Comparison of ENCODE assay signal across 8 mouse cellular contexts in the genomic region with DNA sequence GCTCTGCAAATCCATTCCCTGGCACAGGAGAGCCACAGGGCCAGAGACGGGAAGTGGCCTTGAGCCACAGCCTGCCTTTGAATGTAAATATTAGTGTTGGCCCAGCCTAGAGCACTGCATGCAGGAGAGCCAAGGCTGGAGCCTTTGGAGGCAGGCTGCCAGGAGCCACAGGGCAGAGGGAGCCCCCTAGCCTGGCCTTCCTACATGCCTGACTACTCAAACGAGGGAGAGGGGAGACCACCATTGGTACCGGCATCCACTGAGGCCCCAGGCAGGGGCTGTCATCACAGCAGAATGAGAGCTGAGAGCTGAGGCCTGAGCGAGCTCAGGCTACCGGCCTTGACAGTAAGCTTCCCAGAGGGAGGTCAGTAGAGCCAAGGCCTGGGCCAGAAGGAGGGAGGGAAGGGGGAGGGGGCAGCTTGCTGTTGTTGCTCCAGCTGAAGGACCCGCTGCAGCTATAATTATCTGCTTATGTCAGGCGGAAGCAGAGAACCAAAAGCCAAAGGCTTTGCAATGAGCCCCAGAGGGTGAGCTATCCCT.
DNase-seq lines count a peak whose midpoint lies in the region; ATAC-seq and TF ChIP-seq lines count a peak whose summit lies in the region.

No protein-coding gene starts in this region.

- peaks cover 56% of the 10 kb centered on the region for H3K4me1 ChIP-seq in embryonic facial prominence, embryonic 15.5 days
- H3K4me1 ChIP-seq in heart, postnatal 0 days (ENCODE audit: control insufficient read depth, insufficient read depth), result peaks cover 26% of the 10 kb centered on the region
- peaks cover 17% of the 10 kb centered on the region for H3K4me1 ChIP-seq in midbrain, embryonic 10.5 days

- 19% methylated on average over 7 of the region's 7 CpGs for WGBS in embryonic facial prominence, embryonic 15.5 days
- 9% methylated on average over 7 of the region's 7 CpGs for WGBS in heart, postnatal 0 days
- WGBS in large intestine, adult 2 months, result 13% methylated on average over 7 of the region's 7 CpGs
- 19% methylated on average over 7 of the region's 7 CpGs for WGBS in midbrain, embryonic 10.5 days

- no peaks in the 10 kb centered on the region for H3K9me3 ChIP-seq in embryonic facial prominence, embryonic 15.5 days (replicated peaks)
- no peaks in the 10 kb centered on the region for H3K9me3 ChIP-seq in heart, postnatal 0 days (replicated peaks; ENCODE audit: control insufficient read depth, low read length)
- H3K9me3 ChIP-seq in midbrain, embryonic 10.5 days (replicated peaks), result no peaks in the 10 kb centered on the region

- no peak overlapping the region for H3K9ac ChIP-seq in embryonic facial prominence, embryonic 15.5 days
- 0 out of 2 replicates have a peak overlapping the region, but pooled peaks have one; percentile 36 for H3K9ac ChIP-seq in heart, postnatal 0 days (replicated peaks; ENCODE audit: low read depth, low read length)

- no peak for TF ChIP-seq CTCF in heart, postnatal 0 days (IDR thresholded peaks at IDR 0.05; ENCODE audit: low read depth)

- H3K27ac ChIP-seq in embryonic facial prominence, embryonic 15.5 days (replicated peaks), result peak overlapping the region; percentile 29; the same call in 1 of the 2 replicates
- peak overlapping the region; percentile 76 for H3K27ac ChIP-seq in heart, postnatal 0 days (ENCODE audit: low read depth)
- peak overlapping the region; percentile 67; the same call in 1 of the 2 replicates for H3K27ac ChIP-seq in midbrain, embryonic 10.5 days (replicated peaks)

- no peak overlapping the region for H3K4me2 ChIP-seq in embryonic facial prominence, embryonic 15.5 days (replicated peaks)
- no peak overlapping the region for H3K4me2 ChIP-seq in heart, postnatal 0 days (ENCODE audit: low read depth, low read length)

- peak; percentile 57; the same call in 1 of the 2 replicates for TF ChIP-seq EP300 in heart, postnatal 0 days (IDR thresholded peaks at IDR 0.05; ENCODE audit: low read depth)

- H3K27me3 ChIP-seq in embryonic facial prominence, embryonic 15.5 days, result no peaks in the 10 kb centered on the region
- H3K27me3 ChIP-seq in heart, postnatal 0 days (ENCODE audit: control insufficient read depth, insufficient read depth, low read length), result no peaks in the 10 kb centered on the region
- peaks cover 85% of the 10 kb centered on the region for H3K27me3 ChIP-seq in midbrain, embryonic 10.5 days (ENCODE audit: low read depth, poor library complexity, severe bottlenecking)

- ATAC-seq in embryonic facial prominence, embryonic 15.5 days (ENCODE audit: insufficient number of reproducible peaks, low FRiP score, low TSS enrichment, low read depth), result peak; percentile 59
- ATAC-seq in heart, postnatal 0 days (ENCODE audit: insufficient read depth, low read depth), result peak; percentile 84
- no peak for ATAC-seq in inflammation-experienced regulatory T-cells, adult 6 months
- ATAC-seq in granulocyte monocyte progenitor cell, adult 5-6 weeks (replicated peaks; ENCODE audit: poor library complexity, severe bottlenecking), result no peak

- no peak overlapping the region for H3K4me3 ChIP-seq in embryonic facial prominence, embryonic 15.5 days (replicated peaks)
- no peak overlapping the region for H3K4me3 ChIP-seq in heart, postnatal 0 days (ENCODE audit: low read depth, low read length)
- no peak overlapping the region for H3K4me3 ChIP-seq in midbrain, embryonic 10.5 days

- no peaks in the 10 kb centered on the region for H3K36me3 ChIP-seq in embryonic facial prominence, embryonic 15.5 days
- no peaks in the 10 kb centered on the region for H3K36me3 ChIP-seq in heart, postnatal 0 days (replicated peaks; ENCODE audit: control insufficient read depth, insufficient read depth, low read length)
- H3K36me3 ChIP-seq in midbrain, embryonic 10.5 days, result no peaks in the 10 kb centered on the region

- DNase-seq in adipocyte (ENCODE audit: low spot score), result peak; percentile 69
- peak; percentile 89 for DNase-seq in heart, postnatal 0 days (ENCODE audit: low spot score)
- peak; percentile 37 for DNase-seq in large intestine, adult 2 months (ENCODE audit: low read depth, low spot score)
- no peak for DNase-seq in midbrain, embryonic 10.5 days (ENCODE audit: low spot score)
- no peak for DNase-seq in left cerebral cortex, adult 11 months (ENCODE audit: low spot score)

Comparison
In these comparisons a context has a peak if more than half of its experiments do, and no peak if none do; other contexts are left out.
1. DNase-seq: peak in adipocyte (single experiment), heart, postnatal 0 days (single experiment) and large intestine, adult 2 months (single experiment); none in midbrain, embryonic 10.5 days (single experiment) and left cerebral cortex, adult 11 months (single experiment).
2. ATAC-seq: peak in embryonic facial prominence, embryonic 15.5 days (single experiment) and heart, postnatal 0 days (single experiment); none in inflammation-experienced regulatory T-cells, adult 6 months (single experiment) and granulocyte monocyte progenitor cell, adult 5-6 weeks (single experiment).
3. Peak in every context shown above with its lines, with median percentiles within 50 percentile points of each other: H3K27ac ChIP-seq.